Mouse (Mus musculus) cortical plate, adult 2 months (tissue): Measurements from ENCODE around the gene Otor.

Experiments used
- CTCF ChIP-seq: fragments of 200-500 bp; IDR thresholded peaks from 2 replicates; pipeline ENCODE4 v1.5.1; 2011; ENCODE audit warnings: mild to moderate bottlenecking, control low read depth, low read length; ENCODE audit not compliant: insufficient read depth; ENCODE audit errors: extremely low read depth
- POLR2A ChIP-seq: fragments of 200-500 bp; IDR thresholded peaks from 2 replicates; pipeline ENCODE4 v1.6.1; 2011; ENCODE audit warnings: mild to moderate bottlenecking, low read length, control low read depth; ENCODE audit not compliant: insufficient read depth; ENCODE audit errors: extremely low read depth

DNA sequence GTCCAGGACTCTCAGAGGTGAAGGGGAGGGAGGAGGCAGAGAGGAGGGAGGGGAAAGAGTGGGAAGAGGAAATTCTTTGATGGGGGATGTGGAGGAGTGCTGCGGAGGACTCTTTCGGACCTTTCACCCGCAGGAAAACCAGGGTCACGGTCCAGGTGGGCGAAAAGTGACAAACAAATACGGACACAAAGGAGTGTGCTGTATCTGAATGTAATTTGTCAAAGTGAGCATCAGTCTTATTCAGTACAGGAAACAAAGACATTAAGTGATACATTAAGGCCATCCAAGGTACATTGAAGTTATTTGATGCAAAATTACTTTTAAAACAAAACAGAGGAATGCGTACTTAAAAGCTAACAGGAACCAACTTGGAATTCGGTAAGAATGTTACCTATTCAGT lies 11.6 kb downstream of the Otor start:
- TF ChIP-seq POLR2A = no peak
- no peak for TF ChIP-seq CTCF
